Mouse (Mus musculus): ENCODE measurements around the gene Retn. TPM values are rescaled to one million over a fixed set of nuclear protein-coding genes. Genes with fewer than 3 reads are reported as not detected.

The Retn gene
- polyA plus RNA-seq, 1 experiment from 2014 or later: 0.66 TPM

- Histone ChIP-seq H3K36me3 (no peaks in the 10 kb centered on the region), H3K4me3 (replicated peaks) (no peak overlapping the region), H3K27ac (no peak overlapping the region), H3K4me2 (no peak overlapping the region), H3K9me3 (replicated peaks) (no peaks in the 10 kb centered on the region), H3K27me3 (no peaks in the 10 kb centered on the region), H3K4me1 (peaks cover 7% of the 10 kb centered on the region; the same call in 1 of the 2 replicates), H3K9ac (no peak overlapping the region)
- no peak for ATAC-seq (replicated peaks; ENCODE audit: low FRiP score)
- WGBS: 71% methylated on average over 2 of the region's 2 CpGs
Observed at GRCm38 (mm10) chr8:3670388-3670787, 14.8 kb downstream of the Retn start.

- Histone ChIP-seq H3K4me3 (replicated peaks) (peak within 1 kb of the TSS; percentile 65), H3K4me2 (peak within 1 kb of the TSS; percentile 84), H3K9ac (peak within 1 kb of the TSS; percentile 48), H3K4me1 (peaks cover 11% of the 10 kb centered on the region), H3K27ac (peak within 1 kb of the TSS; percentile 75), H3K27me3 (no peaks in the 10 kb centered on the region), H3K36me3 (no peaks in the 10 kb centered on the region), H3K9me3 (replicated peaks) (no peaks in the 10 kb centered on the region)
- ATAC-seq (replicated peaks; ENCODE audit: low FRiP score): peak; percentile 83
- WGBS: under 1% methylated on average over 23 of the region's 23 CpGs
Observed at GRCm38 (mm10) chr8:3671980-3672491, 16.5 kb downstream of the Retn start, which contains the start of gene Fcor. Gene Fcor, minus strand, starts transcription at chr8:3672362.

DNA sequence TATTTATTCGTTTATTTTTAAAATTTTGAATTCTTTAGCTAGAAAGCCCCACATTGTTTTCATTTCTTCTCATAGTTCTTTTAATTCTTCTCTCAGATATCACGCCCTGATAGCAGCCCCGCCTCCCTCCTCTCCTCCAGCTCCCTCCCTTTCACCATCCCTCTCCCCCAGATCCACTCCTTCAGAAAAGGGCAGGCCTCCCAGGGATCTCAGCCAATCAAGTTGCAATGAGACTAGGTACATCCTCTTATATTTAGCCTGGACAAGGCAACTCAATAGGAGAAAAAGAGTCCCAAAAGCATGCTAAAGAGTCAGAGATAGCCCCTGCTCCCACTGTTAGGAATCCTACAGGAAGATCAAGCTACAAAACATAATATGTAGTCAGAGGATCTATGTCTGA, 19.1 kb downstream of the Retn start:
- Histone ChIP-seq H3K4me2 (no peak overlapping the region), H3K9me3 (replicated peaks) (no peaks in the 10 kb centered on the region), H3K27ac (no peak overlapping the region), H3K9ac (no peak overlapping the region), H3K27me3 (no peaks in the 10 kb centered on the region), H3K4me3 (replicated peaks) (no peak overlapping the region), H3K36me3 (peaks cover 13% of the 10 kb centered on the region), H3K4me1 (peaks cover 22% of the 10 kb centered on the region)
- 55% methylated on average over 3 of the region's 3 CpGs for WGBS
- ATAC-seq (replicated peaks; ENCODE audit: low FRiP score): no peak

GRCm38 (mm10) chr8:3676131-3676992, 20.8 kb downstream of the Retn start, which contains the start of gene Trappc5:
Gene Trappc5, plus strand, starts transcription at chr8:3676299.
- WGBS: under 1% methylated on average over 61 of the region's 61 CpGs
- H3K4me1 ChIP-seq: peaks cover 22% of the 10 kb centered on the region

DNA sequence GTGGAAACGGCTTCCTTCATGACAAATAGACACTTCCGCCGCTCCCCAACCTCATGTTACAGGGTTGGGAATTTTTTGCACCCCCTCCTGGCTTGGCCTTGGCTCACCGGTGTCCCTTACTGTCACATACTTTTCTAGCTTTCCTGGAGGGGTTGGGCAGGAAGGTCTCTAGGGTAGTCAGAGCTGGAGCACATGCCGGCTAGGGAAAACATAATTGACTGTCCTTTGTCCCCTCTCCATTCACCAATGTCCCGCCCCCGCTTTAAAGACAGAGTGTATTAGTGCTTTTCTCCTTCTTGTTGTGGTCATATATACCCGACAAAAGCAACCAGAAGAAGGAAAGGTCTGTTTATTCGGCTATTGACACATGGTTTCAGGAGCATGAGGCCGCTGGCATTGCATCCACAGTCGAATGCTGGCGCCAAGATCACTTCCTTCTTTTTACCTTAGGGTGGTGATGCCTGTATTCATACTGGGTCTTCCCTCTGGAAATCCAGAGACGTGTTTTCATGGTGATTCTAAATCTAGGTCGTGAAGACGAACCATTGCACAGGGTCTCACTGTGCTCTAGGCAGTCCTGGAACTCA, 21.5 kb downstream of the Retn start:
- Histone ChIP-seq H3K9ac (peak overlapping the region; percentile 95), H3K36me3 (peaks cover 37% of the 10 kb centered on the region), H3K27ac (peak overlapping the region; percentile 94), H3K9me3 (replicated peaks) (no peaks in the 10 kb centered on the region), H3K4me2 (peak overlapping the region; percentile 64), H3K27me3 (no peaks in the 10 kb centered on the region), H3K4me3 (replicated peaks) (peak overlapping the region; percentile 78), H3K4me1 (peaks cover 22% of the 10 kb centered on the region)
- ATAC-seq (replicated peaks; ENCODE audit: low FRiP score): no peak; the same call in 1 of the 2 replicates
- 3% methylated on average over 15 of the region's 15 CpGs for WGBS

More at GRCm38 (mm10) chr8:3676131-3676992, 20.8 kb downstream of the Retn start, which contains the start of gene Trappc5:
- ATAC-seq (replicated peaks; ENCODE audit: low FRiP score): peak; percentile 91
- H3K4me2 ChIP-seq: peak within 1 kb of the TSS; percentile 64
- peaks cover 30% of the 10 kb centered on the region for H3K36me3 ChIP-seq
- H3K27ac ChIP-seq: peak within 1 kb of the TSS; percentile 94
- H3K4me3 ChIP-seq (replicated peaks): peak within 1 kb of the TSS; percentile 78
- peak within 1 kb of the TSS; percentile 95 for H3K9ac ChIP-seq
- no peaks in the 10 kb centered on the region for H3K27me3 ChIP-seq
- H3K9me3 ChIP-seq (replicated peaks): no peaks in the 10 kb centered on the region

GRCm38 (mm10) chr8:3678831-3679230, 23.3 kb downstream of the Retn start:
- peaks cover 44% of the 10 kb centered on the region for H3K36me3 ChIP-seq
- no peak for ATAC-seq (replicated peaks; ENCODE audit: low FRiP score)
- no peak overlapping the region for H3K4me3 ChIP-seq (replicated peaks)
- no peak overlapping the region for H3K4me2 ChIP-seq
- peaks cover 15% of the 10 kb centered on the region for H3K4me1 ChIP-seq
- no peak overlapping the region for H3K9ac ChIP-seq
- WGBS: 97% methylated on average over 23 of the region's 23 CpGs
- no peaks in the 10 kb centered on the region for H3K27me3 ChIP-seq
- no peak overlapping the region for H3K27ac ChIP-seq
- H3K9me3 ChIP-seq (replicated peaks): no peaks in the 10 kb centered on the region

- peaks cover 44% of the 10 kb centered on the region for H3K36me3 ChIP-seq
- 96% methylated on average over 23 of the region's 23 CpGs for WGBS
- peaks cover 15% of the 10 kb centered on the region for H3K4me1 ChIP-seq
- no peaks in the 10 kb centered on the region for H3K27me3 ChIP-seq
- H3K9ac ChIP-seq: no peak overlapping the region
- H3K27ac ChIP-seq: no peak overlapping the region
- no peak for ATAC-seq (replicated peaks; ENCODE audit: low FRiP score)
- H3K9me3 ChIP-seq (replicated peaks): no peaks in the 10 kb centered on the region
- H3K4me2 ChIP-seq: no peak overlapping the region
- no peak overlapping the region for H3K4me3 ChIP-seq (replicated peaks)
Observed at GRCm38 (mm10) chr8:3679236-3679635, 23.7 kb downstream of the Retn start.

GRCm38 (mm10) chr8:3679656-3680055, 24.1 kb downstream of the Retn start:
- H3K4me3 ChIP-seq (replicated peaks): no peak overlapping the region
- ATAC-seq (replicated peaks; ENCODE audit: low FRiP score): no peak
- peaks cover 15% of the 10 kb centered on the region for H3K4me1 ChIP-seq
- H3K4me2 ChIP-seq: no peak overlapping the region
- 89% methylated on average over 5 of the region's 5 CpGs for WGBS
- no peaks in the 10 kb centered on the region for H3K9me3 ChIP-seq (replicated peaks)
- no peaks in the 10 kb centered on the region for H3K27me3 ChIP-seq
- peaks cover 44% of the 10 kb centered on the region for H3K36me3 ChIP-seq
- no peak overlapping the region for H3K27ac ChIP-seq
- no peak overlapping the region for H3K9ac ChIP-seq

GRCm38 (mm10) chr8:3682435-3682834, 26.9 kb downstream of the Retn start:
- Histone ChIP-seq H3K9ac (no peak overlapping the region), H3K27ac (no peak overlapping the region), H3K9me3 (replicated peaks) (no peaks in the 10 kb centered on the region), H3K36me3 (peaks cover 44% of the 10 kb centered on the region), H3K4me3 (replicated peaks) (no peak overlapping the region), H3K4me2 (no peak overlapping the region), H3K4me1 (peaks cover 9% of the 10 kb centered on the region), H3K27me3 (no peaks in the 10 kb centered on the region)
- ATAC-seq (replicated peaks; ENCODE audit: low FRiP score): no peak
- 90% methylated on average over 5 of the region's 5 CpGs for WGBS

GRCm38 (mm10) chr8:3683408-3684176, 28.0 kb downstream of the Retn start:
- no peak overlapping the region for H3K4me2 ChIP-seq

DNA sequence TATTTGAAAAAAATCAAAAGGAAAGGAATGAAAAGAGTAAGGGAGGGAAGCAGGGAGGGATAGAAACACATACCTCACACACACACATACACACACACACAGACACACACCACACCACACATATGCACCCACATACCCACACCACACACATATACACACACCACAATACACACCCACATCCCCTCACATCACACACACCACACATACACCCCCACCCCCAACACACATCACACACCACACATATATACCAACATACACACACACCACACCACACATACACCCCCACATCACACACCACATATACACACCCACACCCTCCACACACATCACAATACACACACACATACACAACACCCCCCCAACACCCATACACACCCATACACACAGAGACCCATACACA, 29.0 kb downstream of the Retn start:
- ATAC-seq (replicated peaks; ENCODE audit: low FRiP score): 0 out of 2 replicates have a peak, but pooled peaks have one; percentile 31
- H3K9me3 ChIP-seq (replicated peaks): no peaks in the 10 kb centered on the region
- H3K4me3 ChIP-seq (replicated peaks): no peak overlapping the region
- no peaks in the 10 kb centered on the region for H3K4me1 ChIP-seq
- no peak overlapping the region for H3K9ac ChIP-seq
- no peak overlapping the region for H3K4me2 ChIP-seq
- no peak overlapping the region for H3K27ac ChIP-seq
- no peaks in the 10 kb centered on the region for H3K27me3 ChIP-seq
- H3K36me3 ChIP-seq: peaks cover 33% of the 10 kb centered on the region

More at GRCm38 (mm10) chr8:3683408-3684176, 28.0 kb downstream of the Retn start:
- Histone ChIP-seq H3K36me3 (peaks cover 42% of the 10 kb centered on the region), H3K4me1 (no peaks in the 10 kb centered on the region), H3K27ac (no peak overlapping the region), H3K4me3 (replicated peaks) (no peak overlapping the region), H3K9me3 (replicated peaks) (no peaks in the 10 kb centered on the region), H3K27me3 (no peaks in the 10 kb centered on the region), H3K9ac (no peak overlapping the region)
- no peak for ATAC-seq (replicated peaks; ENCODE audit: low FRiP score)
- WGBS: 68% methylated on average over 6 of the region's 6 CpGs
